Comparison of ENCODE assay signal across 8 mouse cellular contexts in genomic region chr5:100919069-100919468, GRCm38 (mm10).
DNase-seq lines count a peak whose midpoint lies in the region; ATAC-seq lines count a peak whose summit lies in the region.

No protein-coding gene starts in this region.

- no peaks in the 10 kb centered on the region for H3K9me3 ChIP-seq in midbrain, embryonic 11.5 days (ENCODE audit: control insufficient read depth, low read length)
- H3K9me3 ChIP-seq in midbrain, embryonic 16.5 days (replicated peaks; ENCODE audit: control insufficient read depth, low read length, poor library complexity, severe bottlenecking): no peaks in the 10 kb centered on the region
- H3K9me3 ChIP-seq in heart, embryonic 15.5 days (replicated peaks): no peaks in the 10 kb centered on the region

- intact Hi-C loops in left cerebral cortex, postnatal 4 days (cut with DNase I): loop anchor here (5.0 kb wide), 1 partner anchor 92 kb away; no protein-coding TSS in a partner anchor

- no peak overlapping the region for H3K27ac ChIP-seq in midbrain, embryonic 11.5 days (ENCODE audit: low read depth, low read length)
- no peak overlapping the region for H3K27ac ChIP-seq in midbrain, embryonic 16.5 days (ENCODE audit: low read length)
- H3K27ac ChIP-seq in heart, embryonic 15.5 days: no peak overlapping the region

- no peaks in the 10 kb centered on the region for H3K4me1 ChIP-seq in midbrain, embryonic 11.5 days (ENCODE audit: control insufficient read depth, insufficient read depth, low read length)
- H3K4me1 ChIP-seq in midbrain, embryonic 16.5 days (ENCODE audit: control insufficient read depth, insufficient read depth, low read length): no peaks in the 10 kb centered on the region
- H3K4me1 ChIP-seq in heart, embryonic 15.5 days (replicated peaks): peaks cover 5% of the 10 kb centered on the region; the same call in 1 of the 2 replicates

- H3K27me3 ChIP-seq in midbrain, embryonic 11.5 days (ENCODE audit: control insufficient read depth, insufficient read depth, low read length): no peaks in the 10 kb centered on the region
- H3K27me3 ChIP-seq in midbrain, embryonic 16.5 days (ENCODE audit: control insufficient read depth, insufficient read depth, low read depth, low read length): peaks cover 15% of the 10 kb centered on the region
- peaks cover 18% of the 10 kb centered on the region for H3K27me3 ChIP-seq in heart, embryonic 15.5 days
- H3K27me3 ChIP-seq in splenic B cell, adult 2 months (ENCODE audit: control insufficient read depth, insufficient read depth, low read length, poor library complexity, severe bottlenecking): no peaks in the 10 kb centered on the region

- WGBS in midbrain, embryonic 11.5 days: 28% methylated on average over 9 of the region's 9 CpGs
- WGBS in midbrain, embryonic 16.5 days: 21% methylated on average over 9 of the region's 9 CpGs
- WGBS in heart, embryonic 15.5 days: 17% methylated on average over 9 of the region's 9 CpGs

- no peak overlapping the region for H3K4me3 ChIP-seq in midbrain, embryonic 11.5 days (ENCODE audit: low read depth, low read length)
- H3K4me3 ChIP-seq in midbrain, embryonic 16.5 days (ENCODE audit: low read depth, low read length): no peak overlapping the region
- no peak overlapping the region for H3K4me3 ChIP-seq in heart, embryonic 15.5 days

- ATAC-seq in midbrain, embryonic 11.5 days (ENCODE audit: low FRiP score): no peak
- ATAC-seq in midbrain, embryonic 16.5 days: no peak
- no peak for ATAC-seq in heart, embryonic 15.5 days (replicated peaks; ENCODE audit: insufficient number of reproducible peaks, insufficient read depth, low FRiP score, low read depth)

- H3K36me3 ChIP-seq in midbrain, embryonic 11.5 days (ENCODE audit: control insufficient read depth, insufficient read depth, low read length): no peaks in the 10 kb centered on the region
- H3K36me3 ChIP-seq in midbrain, embryonic 16.5 days (ENCODE audit: control insufficient read depth, insufficient read depth, low read length): no peaks in the 10 kb centered on the region
- H3K36me3 ChIP-seq in heart, embryonic 15.5 days: no peaks in the 10 kb centered on the region
- no peaks in the 10 kb centered on the region for H3K36me3 ChIP-seq in splenic B cell, adult 2 months (ENCODE audit: control insufficient read depth, insufficient read depth, low read length, poor library complexity, severe bottlenecking)

- no peak overlapping the region for H3K9ac ChIP-seq in midbrain, embryonic 11.5 days (ENCODE audit: low read length)
- H3K9ac ChIP-seq in midbrain, embryonic 16.5 days (ENCODE audit: low read depth, low read length): no peak overlapping the region
- H3K9ac ChIP-seq in heart, embryonic 15.5 days: no peak overlapping the region

- DNase-seq in adrenal gland, adult (ENCODE audit: inconsistent age in 2 of 2, low spot score in 1 of 2): peak; percentile 22 to 82
- no peak for DNase-seq in adrenal gland, adult 8-10 months
- DNase-seq in midbrain, embryonic 11.5 days (ENCODE audit: low spot score, missing footprints): peak; percentile 95
- DNase-seq in cerebellum, adult 18-20 months: peak; percentile 41 to 59
- DNase-seq in left cerebral cortex, postnatal 4 days: peak; percentile 26
- peak; percentile 78 for DNase-seq in splenic B cell, adult 2 months (ENCODE audit: low read depth, low spot score)

- H3K4me2 ChIP-seq in midbrain, embryonic 11.5 days: no peak overlapping the region
- no peak overlapping the region for H3K4me2 ChIP-seq in midbrain, embryonic 16.5 days (ENCODE audit: low read length)
- peak overlapping the region; percentile 46 for H3K4me2 ChIP-seq in heart, embryonic 15.5 days
